Mouse (Mus musculus): ENCODE results near the gene Xkr7. TPM values are rescaled to one million over a fixed set of nuclear protein-coding genes. Genes with fewer than 3 reads are reported as not detected.

Gene Xkr7
- polyA plus RNA-seq, 1 experiment from 2014 or later, result not detected

- peaks cover 17% of the 10 kb centered on the region for H3K27me3 ChIP-seq (ENCODE audit: control insufficient read depth, insufficient read depth, low read length)
- peaks cover 5% of the 10 kb centered on the region for H3K4me1 ChIP-seq (ENCODE audit: control insufficient read depth, insufficient read depth, low read length)
- H3K27ac ChIP-seq (ENCODE audit: low read length), result no peak overlapping the region
- no peak for ATAC-seq (ENCODE audit: insufficient read depth, low FRiP score)
- H3K4me2 ChIP-seq (ENCODE audit: low read depth, low read length), result no peak overlapping the region
- H3K9ac ChIP-seq (ENCODE audit: low read length), result no peak overlapping the region
- WGBS, result 49% methylated on average over 4 of the region's 4 CpGs
- H3K36me3 ChIP-seq (ENCODE audit: control insufficient read depth, insufficient read depth, low read length), result no peaks in the 10 kb centered on the region
- no peaks in the 10 kb centered on the region for H3K9me3 ChIP-seq (replicated peaks; ENCODE audit: control insufficient read depth, low read length)
- H3K4me3 ChIP-seq (replicated peaks; ENCODE audit: low read length), result no peak overlapping the region
These were observed 4.2 kb upstream of the Xkr7 start for GRCm38 (mm10) chr2:153027501-153027900.

DNA sequence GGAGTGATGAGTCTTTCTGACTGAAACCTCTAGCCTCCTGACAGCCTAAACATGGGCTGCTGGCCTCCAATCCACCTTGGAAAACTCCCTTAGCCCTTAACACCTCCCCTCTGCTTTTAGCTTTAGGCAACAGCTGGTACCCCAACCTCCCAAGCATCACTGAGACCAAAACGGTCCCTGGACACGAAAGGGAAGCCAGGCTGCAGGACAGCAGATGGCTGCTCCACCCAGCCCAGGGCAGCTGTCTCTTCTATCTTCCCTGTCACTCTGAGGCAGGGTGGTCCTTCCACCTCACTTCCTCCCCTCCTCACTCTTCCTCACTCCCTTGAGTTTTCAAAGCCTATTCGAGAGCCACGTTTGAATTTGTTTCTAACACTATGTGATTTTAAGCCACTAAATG is 1.2 kb upstream of the Xkr7 start:
- Histone ChIP-seq H3K27ac (ENCODE audit: low read length) (no peak overlapping the region), H3K4me3 (replicated peaks; ENCODE audit: low read length) (no peak overlapping the region), H3K4me2 (ENCODE audit: low read depth, low read length) (no peak overlapping the region), H3K4me1 (ENCODE audit: control insufficient read depth, insufficient read depth, low read length) (peaks cover 5% of the 10 kb centered on the region), H3K9me3 (replicated peaks; ENCODE audit: control insufficient read depth, low read length) (no peaks in the 10 kb centered on the region), H3K36me3 (ENCODE audit: control insufficient read depth, insufficient read depth, low read length) (no peaks in the 10 kb centered on the region), H3K27me3 (ENCODE audit: control insufficient read depth, insufficient read depth, low read length) (peaks cover 26% of the 10 kb centered on the region), H3K9ac (ENCODE audit: low read length) (no peak overlapping the region)
- WGBS, result 16% methylated on average over 4 of the region's 4 CpGs
- ATAC-seq (ENCODE audit: insufficient read depth, low FRiP score), result no peak

DNA sequence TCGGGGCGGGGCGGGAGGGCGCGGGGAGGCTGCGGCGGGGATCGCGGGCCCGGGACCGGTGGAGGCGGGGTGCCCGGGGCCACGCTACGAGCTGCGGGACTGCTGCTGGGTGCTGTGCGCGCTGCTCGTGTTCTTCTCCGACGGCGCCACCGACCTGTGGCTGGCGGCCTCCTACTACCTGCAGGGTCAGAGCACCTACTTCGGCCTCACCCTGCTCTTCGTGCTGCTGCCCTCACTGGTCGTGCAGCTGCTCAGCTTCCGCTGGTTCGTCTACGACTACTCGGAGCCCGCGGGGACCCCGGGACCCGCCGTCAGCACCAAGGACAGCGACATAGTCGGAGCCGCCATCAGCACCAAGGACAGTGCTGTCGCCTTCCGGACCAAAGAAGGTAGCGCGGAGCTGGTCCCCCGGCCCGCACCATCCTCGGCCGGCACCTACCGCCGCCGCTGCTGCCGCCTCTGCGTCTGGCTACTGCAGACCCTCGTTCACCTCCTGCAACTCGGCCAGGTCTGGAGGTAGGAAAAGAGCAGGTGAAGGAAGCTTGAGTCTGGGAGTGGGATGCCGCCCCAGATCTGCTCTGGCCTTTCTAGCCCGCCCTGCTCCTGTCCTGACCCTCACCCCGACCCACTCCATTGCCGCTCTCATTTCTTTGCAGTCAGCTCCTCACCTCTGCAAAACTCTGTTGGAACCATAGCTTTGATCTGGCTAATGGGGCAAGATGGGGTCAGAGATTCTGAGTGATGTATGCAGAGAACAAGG is 611 bp downstream of the Xkr7 start:
- Histone ChIP-seq H3K4me3 (replicated peaks; ENCODE audit: low read length) (peak overlapping the region; percentile 43), H3K4me1 (ENCODE audit: control insufficient read depth, insufficient read depth, low read length) (peaks cover 5% of the 10 kb centered on the region), H3K9me3 (replicated peaks; ENCODE audit: control insufficient read depth, low read length) (no peaks in the 10 kb centered on the region), H3K4me2 (ENCODE audit: low read depth, low read length) (peak overlapping the region; percentile 77), H3K36me3 (ENCODE audit: control insufficient read depth, insufficient read depth, low read length) (no peaks in the 10 kb centered on the region), H3K27ac (ENCODE audit: low read length) (no peak overlapping the region), H3K27me3 (ENCODE audit: control insufficient read depth, insufficient read depth, low read length) (peaks cover 26% of the 10 kb centered on the region), H3K9ac (ENCODE audit: low read length) (no peak overlapping the region)
- ATAC-seq (ENCODE audit: insufficient read depth, low FRiP score), result peak; percentile 80
- WGBS, result 2% methylated on average over 49 of the region's 58 CpGs

GRCm38 (mm10) chr2:153032973-153033372 is 1.3 kb downstream of the Xkr7 start:
- WGBS, result 18% methylated on average over 4 of the region's 4 CpGs
- no peak for ATAC-seq (ENCODE audit: insufficient read depth, low FRiP score)
- no peak overlapping the region for H3K9ac ChIP-seq (ENCODE audit: low read length)
- no peak overlapping the region for H3K4me3 ChIP-seq (replicated peaks; ENCODE audit: low read length)
- H3K4me2 ChIP-seq (ENCODE audit: low read depth, low read length), result no peak overlapping the region
- H3K4me1 ChIP-seq (ENCODE audit: control insufficient read depth, insufficient read depth, low read length), result peaks cover 5% of the 10 kb centered on the region
- no peaks in the 10 kb centered on the region for H3K9me3 ChIP-seq (replicated peaks; ENCODE audit: control insufficient read depth, low read length)
- H3K36me3 ChIP-seq (ENCODE audit: control insufficient read depth, insufficient read depth, low read length), result no peaks in the 10 kb centered on the region
- H3K27me3 ChIP-seq (ENCODE audit: control insufficient read depth, insufficient read depth, low read length), result peaks cover 26% of the 10 kb centered on the region
- H3K27ac ChIP-seq (ENCODE audit: low read length), result no peak overlapping the region

DNA sequence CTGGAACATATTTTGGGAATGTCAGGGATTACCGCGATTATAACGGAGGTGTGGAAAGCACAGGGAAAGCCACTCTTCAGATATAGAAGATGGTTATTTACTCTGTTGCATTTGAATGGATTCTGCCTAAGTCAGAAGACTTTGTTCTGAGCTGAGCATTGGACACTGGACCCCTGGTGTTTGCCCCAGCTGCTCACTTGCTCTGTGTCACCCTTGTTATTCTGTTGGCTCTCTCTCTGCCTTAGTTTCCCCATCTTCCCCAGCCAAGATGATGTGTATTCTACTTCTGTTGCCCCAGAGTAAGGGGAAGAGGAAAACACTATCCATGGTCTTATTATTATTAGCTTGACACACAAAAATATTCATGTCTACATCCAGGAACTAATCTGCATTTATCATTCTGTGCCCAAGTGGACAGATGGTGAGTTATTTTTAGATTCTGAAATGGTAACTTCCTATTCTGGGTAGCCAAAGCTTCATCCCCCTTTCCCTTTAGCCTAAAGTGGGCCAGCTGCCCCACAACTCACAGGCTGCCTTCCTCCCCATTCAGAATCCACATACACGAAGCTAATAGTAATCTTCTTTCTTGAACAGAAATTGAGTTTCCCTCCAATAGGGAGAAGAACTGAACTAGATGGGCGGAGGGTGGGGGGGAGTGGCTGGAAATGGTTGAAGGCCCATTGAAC is 2.0 kb downstream of the Xkr7 start:
- 65% methylated on average over 5 of the region's 5 CpGs for WGBS
- no peak overlapping the region for H3K4me2 ChIP-seq (ENCODE audit: low read depth, low read length)
- H3K27ac ChIP-seq (ENCODE audit: low read length), result no peak overlapping the region
- no peak overlapping the region for H3K9ac ChIP-seq (ENCODE audit: low read length)
- no peak overlapping the region for H3K4me3 ChIP-seq (replicated peaks; ENCODE audit: low read length)
- no peak for ATAC-seq (ENCODE audit: insufficient read depth, low FRiP score)
- no peaks in the 10 kb centered on the region for H3K9me3 ChIP-seq (replicated peaks; ENCODE audit: control insufficient read depth, low read length)
- peaks cover 26% of the 10 kb centered on the region for H3K27me3 ChIP-seq (ENCODE audit: control insufficient read depth, insufficient read depth, low read length)
- peaks cover 5% of the 10 kb centered on the region for H3K4me1 ChIP-seq (ENCODE audit: control insufficient read depth, insufficient read depth, low read length)
- H3K36me3 ChIP-seq (ENCODE audit: control insufficient read depth, insufficient read depth, low read length), result no peaks in the 10 kb centered on the region

DNA sequence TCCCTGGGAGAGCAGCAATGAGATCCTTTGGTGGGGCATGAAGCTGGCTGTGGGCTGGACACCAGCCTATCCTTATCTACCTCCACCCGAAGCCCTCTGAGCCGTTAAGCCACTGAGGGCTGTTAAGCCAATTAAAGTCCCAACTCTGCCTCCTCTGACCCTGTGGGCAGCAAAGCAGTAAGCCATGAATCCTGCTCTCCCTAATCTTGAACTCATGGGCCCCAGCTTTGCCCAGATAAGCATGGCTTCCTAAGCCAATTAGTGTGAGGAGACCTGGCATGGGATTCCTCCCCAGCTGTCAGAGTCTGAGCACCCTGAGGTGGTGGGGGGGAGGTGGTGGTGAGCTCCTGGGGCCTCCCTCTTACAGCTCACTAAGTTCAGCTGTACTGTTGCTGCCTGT is 5.0 kb downstream of the Xkr7 start:
- Histone ChIP-seq H3K4me2 (ENCODE audit: low read depth, low read length) (no peak overlapping the region), H3K4me3 (replicated peaks; ENCODE audit: low read length) (no peak overlapping the region), H3K9me3 (replicated peaks; ENCODE audit: control insufficient read depth, low read length) (no peaks in the 10 kb centered on the region), H3K27me3 (ENCODE audit: control insufficient read depth, insufficient read depth, low read length) (peaks cover 17% of the 10 kb centered on the region), H3K9ac (ENCODE audit: low read length) (no peak overlapping the region), H3K4me1 (ENCODE audit: control insufficient read depth, insufficient read depth, low read length) (peaks cover 4% of the 10 kb centered on the region), H3K27ac (ENCODE audit: low read length) (no peak overlapping the region), H3K36me3 (ENCODE audit: control insufficient read depth, insufficient read depth, low read length) (no peaks in the 10 kb centered on the region)
- no peak for ATAC-seq (ENCODE audit: insufficient read depth, low FRiP score)
- WGBS, result 14% methylated on average over 2 of the region's 2 CpGs

GRCm38 (mm10) chr2:153043886-153044285 is 12.2 kb downstream of the Xkr7 start:
- no peaks in the 10 kb centered on the region for H3K36me3 ChIP-seq (ENCODE audit: control insufficient read depth, insufficient read depth, low read length)
- WGBS, result 38% methylated on average over 3 of the region's 3 CpGs
- no peak overlapping the region for H3K4me2 ChIP-seq (ENCODE audit: low read depth, low read length)
- H3K27me3 ChIP-seq (ENCODE audit: control insufficient read depth, insufficient read depth, low read length), result no peaks in the 10 kb centered on the region
- H3K9ac ChIP-seq (ENCODE audit: low read length), result no peak overlapping the region
- H3K4me3 ChIP-seq (replicated peaks; ENCODE audit: low read length), result no peak overlapping the region
- no peak for ATAC-seq (ENCODE audit: insufficient read depth, low FRiP score)
- H3K9me3 ChIP-seq (replicated peaks; ENCODE audit: control insufficient read depth, low read length), result no peaks in the 10 kb centered on the region
- H3K4me1 ChIP-seq (ENCODE audit: control insufficient read depth, insufficient read depth, low read length), result no peaks in the 10 kb centered on the region
- H3K27ac ChIP-seq (ENCODE audit: low read length), result no peak overlapping the region

DNA sequence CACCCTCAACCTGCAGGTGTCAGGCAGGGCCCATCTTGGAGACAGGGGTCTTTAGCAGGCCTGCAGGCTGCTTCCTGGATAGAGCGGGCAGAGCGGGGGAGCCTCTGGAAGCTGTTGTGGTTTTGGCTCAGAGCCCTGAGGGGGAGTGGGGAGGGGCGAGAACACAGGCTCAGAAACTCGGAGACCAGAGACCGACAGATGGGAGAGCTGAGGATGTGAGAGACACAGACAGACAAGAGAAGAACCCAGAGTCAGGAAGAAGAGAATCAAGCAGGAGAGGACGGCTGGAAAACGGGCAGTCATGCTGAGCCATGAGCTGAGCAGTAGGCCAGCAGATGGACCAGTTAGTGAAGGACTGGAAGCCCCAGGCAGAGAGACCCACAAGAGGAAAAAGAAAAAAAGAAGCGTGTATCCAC is 14.2 kb downstream of the Xkr7 start:
- ATAC-seq (ENCODE audit: insufficient read depth, low FRiP score), result no peak
- no peak overlapping the region for H3K4me2 ChIP-seq (ENCODE audit: low read depth, low read length)
- no peak overlapping the region for H3K27ac ChIP-seq (ENCODE audit: low read length)
- WGBS, result 26% methylated on average over 8 of the region's 8 CpGs
- no peaks in the 10 kb centered on the region for H3K4me1 ChIP-seq (ENCODE audit: control insufficient read depth, insufficient read depth, low read length)
- no peak overlapping the region for H3K9ac ChIP-seq (ENCODE audit: low read length)
- no peaks in the 10 kb centered on the region for H3K9me3 ChIP-seq (replicated peaks; ENCODE audit: control insufficient read depth, low read length)
- H3K27me3 ChIP-seq (ENCODE audit: control insufficient read depth, insufficient read depth, low read length), result no peaks in the 10 kb centered on the region; the same call in 1 of the 2 replicates
- H3K4me3 ChIP-seq (replicated peaks; ENCODE audit: low read length), result no peak overlapping the region
- no peaks in the 10 kb centered on the region for H3K36me3 ChIP-seq (ENCODE audit: control insufficient read depth, insufficient read depth, low read length)

DNA sequence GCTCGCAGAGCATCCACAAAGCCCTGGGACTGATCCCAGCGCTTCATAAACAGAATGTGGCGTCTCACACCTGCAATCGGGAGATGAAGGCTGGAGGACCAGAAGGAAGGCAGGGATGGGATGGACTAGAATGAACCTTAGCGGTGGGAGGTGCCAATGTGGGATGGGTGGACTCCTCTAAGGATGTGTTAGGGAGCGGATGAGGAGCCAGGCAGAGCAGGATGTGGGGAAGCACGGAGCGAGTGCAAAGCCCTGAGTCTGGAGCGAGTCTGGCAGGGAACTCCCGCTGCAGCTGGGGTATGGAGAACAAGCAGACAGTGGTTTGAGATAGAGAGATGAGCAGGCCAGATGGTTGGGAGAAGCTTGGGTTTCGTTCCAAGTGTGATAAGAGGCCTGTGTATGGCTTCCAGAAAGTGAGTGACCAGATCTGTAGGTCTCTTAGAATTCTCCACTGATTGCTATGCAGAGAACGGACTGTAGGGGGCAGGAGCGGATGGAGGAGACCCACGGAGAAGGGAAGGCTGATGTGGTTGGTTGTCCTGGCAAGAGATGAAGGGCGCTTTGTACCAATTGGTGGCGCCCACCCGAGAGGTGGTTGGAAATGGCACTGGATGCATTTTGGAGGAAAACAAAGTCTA is 16.3 kb downstream of the Xkr7 start:
- no peak overlapping the region for H3K27ac ChIP-seq (ENCODE audit: low read length)
- H3K4me2 ChIP-seq (ENCODE audit: low read depth, low read length), result no peak overlapping the region
- no peaks in the 10 kb centered on the region for H3K4me1 ChIP-seq (ENCODE audit: control insufficient read depth, insufficient read depth, low read length)
- no peak for ATAC-seq (ENCODE audit: insufficient read depth, low FRiP score)
- no peak overlapping the region for H3K9ac ChIP-seq (ENCODE audit: low read length)
- H3K9me3 ChIP-seq (replicated peaks; ENCODE audit: control insufficient read depth, low read length), result no peaks in the 10 kb centered on the region
- no peak overlapping the region for H3K4me3 ChIP-seq (replicated peaks; ENCODE audit: low read length)
- peaks cover 18% of the 10 kb centered on the region for H3K27me3 ChIP-seq (ENCODE audit: control insufficient read depth, insufficient read depth, low read length)
- WGBS, result 37% methylated on average over 17 of the region's 17 CpGs
- no peaks in the 10 kb centered on the region for H3K36me3 ChIP-seq (ENCODE audit: control insufficient read depth, insufficient read depth, low read length)

Measured in stomach, embryonic 16.5 days (tissue).